Mouse (Mus musculus) liver, postnatal 0 days (tissue): Measurements from ENCODE around the gene Vamp8.

Source experiments
- CTCF ChIP-seq: sonication (generic); IDR thresholded peaks from 2 replicates; pipeline ENCODE4 v1.5.1; 2016; ENCODE audit warnings: antibody characterized with exemption, low read depth
- EP300 ChIP-seq: IDR thresholded peaks from 2 replicates; pipeline ENCODE4 v1.6.1; 2016; ENCODE audit warnings: antibody characterized with exemption, low read depth, mild to moderate bottlenecking

GRCm38 (mm10) chr6:72379377-72380130, 10.9 kb downstream of the Vamp8 start:
- TF ChIP-seq CTCF (no peak), EP300 (no peak)
